Mouse (Mus musculus): ENCODE data around the gene Nsun6. TPM values are rescaled to one million over a fixed set of nuclear protein-coding genes. Genes with fewer than 3 reads are reported as not detected.

The Nsun6 gene
- total and polyA plus RNA-seq, 2 experiments, result 0.80 to 5.8 TPM

DNA sequence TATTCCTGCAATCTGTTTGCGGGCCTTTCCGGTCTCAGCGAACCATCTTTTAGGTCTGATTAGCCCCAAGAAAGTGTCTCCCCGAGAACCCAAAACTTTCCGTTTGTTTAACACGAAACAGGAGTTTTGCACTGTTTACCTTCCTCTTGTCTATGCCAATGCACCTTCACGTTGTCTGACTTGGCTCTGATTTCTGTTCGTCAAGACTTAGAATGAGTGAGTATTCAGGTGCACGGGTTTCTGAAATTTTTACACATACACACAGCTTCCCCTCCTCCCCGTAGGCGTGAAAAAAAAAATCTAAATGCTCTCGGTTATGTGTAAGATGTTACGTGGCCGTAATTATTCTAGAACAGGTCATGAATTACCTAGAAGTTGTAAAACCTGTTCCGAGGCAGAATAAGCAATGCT is 877 bp upstream of the Nsun6 start:
- Histone ChIP-seq H3K79me2 (ENCODE audit: control insufficient read depth, insufficient read depth, low read length) (peaks cover 9% of the 10 kb centered on the region), H3K4me1 (ENCODE audit: control insufficient read depth, insufficient read depth, low read length) (peaks cover 11% of the 10 kb centered on the region), H3K9ac (ENCODE audit: low read depth, low read length) (peak overlapping the region; percentile 81), H3K4me3 (ENCODE audit: insufficient read depth, low read depth, low read length) (peak overlapping the region; percentile 73), H3K27me3 (ENCODE audit: control insufficient read depth, insufficient read depth, low read length) (no peaks in the 10 kb centered on the region), H3K36me3 (ENCODE audit: control insufficient read depth, insufficient read depth, low read length) (peaks cover 8% of the 10 kb centered on the region), H3K27ac (replicated peaks; ENCODE audit: insufficient read depth, low read depth, low read length) (peak overlapping the region; percentile 81)
- TF ChIP-seq POLR2A (IDR thresholded peaks at IDR 0.05; ENCODE audit: extremely low read depth, insufficient read depth, low read length) (no peak), CTCF (IDR thresholded peaks at IDR 0.05; ENCODE audit: low read depth, low read length) (no peak)
- DNase-seq (ENCODE audit: extremely low read depth, low read depth, low spot score), result peak; percentile 86
- WGBS, result under 1% methylated on average over 15 of the region's 15 CpGs

DNA sequence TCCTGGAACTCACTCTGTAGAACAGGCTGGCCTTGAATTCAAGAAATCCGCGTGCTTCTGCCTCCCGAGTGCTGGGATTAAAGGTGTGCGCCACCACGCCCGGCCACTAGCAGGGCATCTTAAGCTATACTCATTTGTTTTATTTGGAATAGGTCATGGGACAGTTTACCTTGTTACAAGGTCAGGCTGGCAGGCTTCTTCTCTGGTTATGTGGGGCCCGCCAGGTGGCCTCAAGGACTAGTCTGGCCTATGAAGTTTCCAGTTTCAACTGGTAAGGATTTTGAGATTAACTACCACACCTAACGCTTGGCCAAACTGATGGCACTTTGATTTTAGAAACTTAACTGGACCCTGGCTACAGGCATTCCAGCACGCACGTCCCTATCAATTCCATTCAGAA is 373 bp downstream of the Nsun6 start:
- TF ChIP-seq CTCF (IDR thresholded peaks at IDR 0.05; ENCODE audit: low read depth, low read length), result 0 out of 2 replicates have a peak, but pooled peaks have one; percentile 1
- no peak for TF ChIP-seq POLR2A (IDR thresholded peaks at IDR 0.05; ENCODE audit: extremely low read depth, insufficient read depth, low read length)
- H3K27ac ChIP-seq (replicated peaks; ENCODE audit: insufficient read depth, low read depth, low read length), result peak overlapping the region; percentile 87
- peaks cover 8% of the 10 kb centered on the region for H3K36me3 ChIP-seq (ENCODE audit: control insufficient read depth, insufficient read depth, low read length)
- H3K79me2 ChIP-seq (ENCODE audit: control insufficient read depth, insufficient read depth, low read length), result peaks cover 7% of the 10 kb centered on the region
- no peaks in the 10 kb centered on the region for H3K27me3 ChIP-seq (ENCODE audit: control insufficient read depth, insufficient read depth, low read length)
- H3K4me1 ChIP-seq (ENCODE audit: control insufficient read depth, insufficient read depth, low read length), result peaks cover 11% of the 10 kb centered on the region
- peak overlapping the region; percentile 73 for H3K4me3 ChIP-seq (ENCODE audit: insufficient read depth, low read depth, low read length)
- WGBS, result 10% methylated on average over 10 of the region's 10 CpGs
- peak overlapping the region; percentile 83 for H3K9ac ChIP-seq (ENCODE audit: low read depth, low read length)
- peak; percentile 57 for DNase-seq (ENCODE audit: extremely low read depth, low read depth, low spot score)

DNA sequence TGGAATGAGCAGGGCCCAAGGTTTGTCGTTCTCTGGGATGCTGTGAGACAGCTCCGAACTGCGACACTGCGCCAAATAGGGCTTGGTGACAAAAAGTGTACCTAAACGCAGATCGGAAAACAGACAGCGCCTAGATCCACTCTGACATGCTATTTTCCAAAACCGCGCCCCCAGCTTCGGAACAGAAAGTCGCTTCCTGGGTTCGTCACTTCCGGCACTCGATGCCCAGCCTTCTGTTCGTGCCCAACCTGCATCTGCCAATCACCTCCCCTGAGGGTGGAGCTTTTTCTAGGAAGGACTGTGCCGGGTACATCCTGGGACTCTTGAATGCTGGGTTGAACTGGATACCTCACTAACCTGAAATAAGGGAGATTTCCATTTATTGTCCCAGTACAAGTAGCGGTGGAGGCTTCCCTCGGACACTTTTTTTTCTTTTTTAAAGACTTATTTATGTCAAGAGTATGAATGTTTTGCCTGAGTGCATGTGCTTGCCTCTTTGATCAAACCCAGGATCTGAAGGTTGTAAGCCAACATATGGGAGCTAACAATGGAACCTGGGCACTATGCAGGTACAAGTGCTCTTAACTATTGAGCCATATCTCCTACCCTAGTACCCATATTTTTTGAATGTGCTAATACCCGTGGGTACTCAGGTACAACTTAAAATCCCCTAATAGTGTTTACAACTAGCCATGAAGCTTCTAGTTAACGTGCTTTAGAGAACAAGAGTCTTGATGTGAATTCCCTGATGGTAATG is 5.6 kb downstream of the Nsun6 start, which contains the start of gene Arl5b:
Arl5b (plus strand) TSS at position 279 of the 757 bp plus-strand sequence.
- Histone ChIP-seq H3K27ac (replicated peaks; ENCODE audit: insufficient read depth, low read depth, low read length) (peak within 1 kb of the TSS; percentile 26; the same call in 1 of the 2 replicates), H3K4me1 (ENCODE audit: control insufficient read depth, insufficient read depth, low read length) (peaks cover 6% of the 10 kb centered on the region; the same call in 1 of the 2 replicates), H3K4me3 (ENCODE audit: insufficient read depth, low read depth, low read length) (peak within 1 kb of the TSS; percentile 58), H3K36me3 (ENCODE audit: control insufficient read depth, insufficient read depth, low read length) (peaks cover 3% of the 10 kb centered on the region; the same call in 1 of the 2 replicates), H3K9ac (ENCODE audit: low read depth, low read length) (peak within 1 kb of the TSS; percentile 69), H3K79me2 (ENCODE audit: control insufficient read depth, insufficient read depth, low read length) (no peaks in the 10 kb centered on the region), H3K27me3 (ENCODE audit: control insufficient read depth, insufficient read depth, low read length) (no peaks in the 10 kb centered on the region)
- WGBS, result 8% methylated on average over 20 of the region's 20 CpGs
- no peak for TF ChIP-seq CTCF (IDR thresholded peaks at IDR 0.05; ENCODE audit: low read depth, low read length)
- peak; percentile 89 for DNase-seq (ENCODE audit: extremely low read depth, low read depth, low spot score)

DNA sequence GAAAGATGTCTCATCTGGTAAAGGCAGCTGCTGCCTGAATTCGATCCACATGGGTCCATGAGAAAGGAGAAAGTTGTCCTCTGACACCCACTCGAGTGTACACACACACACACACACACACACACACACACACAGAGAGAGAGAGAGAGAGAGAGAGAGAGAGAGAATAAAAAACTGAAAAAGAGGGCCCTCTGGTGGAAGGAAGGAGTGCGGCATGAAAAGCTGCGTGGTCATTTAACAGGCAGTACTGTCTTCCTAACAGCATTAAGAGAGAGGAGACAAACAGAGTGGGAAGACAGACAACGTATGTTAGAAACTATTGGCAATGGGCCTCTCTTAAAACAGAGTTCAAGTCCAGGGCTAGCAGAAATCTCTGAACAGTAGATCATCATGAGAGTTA is 14.5 kb downstream of the Nsun6 start:
- 66% methylated on average over 5 of the region's 5 CpGs for WGBS
- Histone ChIP-seq H3K79me2 (ENCODE audit: control insufficient read depth, insufficient read depth, low read length) (no peaks in the 10 kb centered on the region), H3K27ac (replicated peaks; ENCODE audit: insufficient read depth, low read depth, low read length) (no peak overlapping the region), H3K27me3 (ENCODE audit: control insufficient read depth, insufficient read depth, low read length) (no peaks in the 10 kb centered on the region), H3K4me3 (ENCODE audit: insufficient read depth, low read depth, low read length) (no peak overlapping the region), H3K9ac (ENCODE audit: low read depth, low read length) (no peak overlapping the region), H3K4me1 (ENCODE audit: control insufficient read depth, insufficient read depth, low read length) (no peaks in the 10 kb centered on the region), H3K36me3 (ENCODE audit: control insufficient read depth, insufficient read depth, low read length) (peaks cover 10% of the 10 kb centered on the region)
- no peak for DNase-seq (ENCODE audit: extremely low read depth, low read depth, low spot score)
- TF ChIP-seq CTCF (IDR thresholded peaks at IDR 0.05; ENCODE audit: low read depth, low read length), result no peak; the same call in 1 of the 2 replicates
- no peak for TF ChIP-seq POLR2A (IDR thresholded peaks at IDR 0.05; ENCODE audit: extremely low read depth, insufficient read depth, low read length)

DNA sequence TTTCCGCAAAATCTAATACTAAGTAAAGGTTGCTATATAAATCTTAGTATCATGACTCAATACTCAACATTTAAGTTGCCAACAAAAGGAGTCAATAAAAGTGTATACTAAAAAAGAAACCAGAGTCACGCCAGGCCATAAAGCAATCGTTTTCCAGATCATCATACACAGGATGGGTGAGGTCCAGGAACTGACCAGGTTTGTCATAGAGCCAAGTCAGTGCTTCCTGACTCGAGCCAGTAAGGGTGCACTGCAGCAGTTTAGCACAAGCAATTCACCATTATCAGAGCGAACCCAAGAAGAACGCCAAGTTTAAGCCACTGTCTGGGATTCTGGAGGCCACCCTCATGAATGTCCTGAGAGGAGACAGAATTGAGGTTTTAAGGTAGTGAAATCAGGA is 16.2 kb downstream of the Nsun6 start:
- no peak for TF ChIP-seq CTCF (IDR thresholded peaks at IDR 0.05; ENCODE audit: low read depth, low read length)
- no peak for TF ChIP-seq POLR2A (IDR thresholded peaks at IDR 0.05; ENCODE audit: extremely low read depth, insufficient read depth, low read length)
- no peak overlapping the region for H3K27ac ChIP-seq (replicated peaks; ENCODE audit: insufficient read depth, low read depth, low read length)
- peaks cover 10% of the 10 kb centered on the region for H3K36me3 ChIP-seq (ENCODE audit: control insufficient read depth, insufficient read depth, low read length)
- DNase-seq (ENCODE audit: extremely low read depth, low read depth, low spot score), result no peak
- no peaks in the 10 kb centered on the region for H3K27me3 ChIP-seq (ENCODE audit: control insufficient read depth, insufficient read depth, low read length)
- H3K4me3 ChIP-seq (ENCODE audit: insufficient read depth, low read depth, low read length), result no peak overlapping the region
- 80% methylated on average over 6 of the region's 6 CpGs for WGBS
- no peaks in the 10 kb centered on the region for H3K4me1 ChIP-seq (ENCODE audit: control insufficient read depth, insufficient read depth, low read length)
- no peak overlapping the region for H3K9ac ChIP-seq (ENCODE audit: low read depth, low read length)
- no peaks in the 10 kb centered on the region for H3K79me2 ChIP-seq (ENCODE audit: control insufficient read depth, insufficient read depth, low read length)

DNA sequence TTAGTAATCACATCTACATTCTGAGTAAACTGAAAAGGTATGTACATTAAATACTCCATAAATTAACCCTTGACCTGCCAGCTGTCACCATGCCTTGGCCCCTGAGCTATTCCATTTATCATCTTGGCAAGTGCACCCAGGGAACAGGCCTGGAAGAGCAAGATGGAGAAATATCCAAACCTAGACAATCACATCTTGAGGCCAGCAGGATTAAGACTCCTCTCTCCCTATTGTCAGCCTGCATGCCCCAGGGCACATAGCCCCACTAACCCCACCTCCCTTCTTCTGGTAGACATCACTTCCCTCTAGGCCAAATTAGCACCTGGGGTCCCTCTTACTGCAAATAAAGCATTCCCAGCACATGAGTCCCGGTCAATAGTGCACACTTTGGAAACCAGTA is 27.1 kb downstream of the Nsun6 start:
- Histone ChIP-seq H3K27ac (replicated peaks; ENCODE audit: insufficient read depth, low read depth, low read length) (no peak overlapping the region), H3K9ac (ENCODE audit: low read depth, low read length) (no peak overlapping the region), H3K36me3 (ENCODE audit: control insufficient read depth, insufficient read depth, low read length) (peaks cover 15% of the 10 kb centered on the region), H3K4me3 (ENCODE audit: insufficient read depth, low read depth, low read length) (no peak overlapping the region), H3K27me3 (ENCODE audit: control insufficient read depth, insufficient read depth, low read length) (no peaks in the 10 kb centered on the region), H3K4me1 (ENCODE audit: control insufficient read depth, insufficient read depth, low read length) (no peaks in the 10 kb centered on the region), H3K79me2 (ENCODE audit: control insufficient read depth, insufficient read depth, low read length) (no peaks in the 10 kb centered on the region)
- 86% methylated on average over 1 of the region's 1 CpGs for WGBS
- DNase-seq (ENCODE audit: extremely low read depth, low read depth, low spot score), result no peak
- no peak for TF ChIP-seq POLR2A (IDR thresholded peaks at IDR 0.05; ENCODE audit: extremely low read depth, insufficient read depth, low read length)
- no peak for TF ChIP-seq CTCF (IDR thresholded peaks at IDR 0.05; ENCODE audit: low read depth, low read length)
